Mouse (Mus musculus): ENCODE measurements around the gene Gna15. TPM values are rescaled to one million over a fixed set of nuclear protein-coding genes. Genes with fewer than 3 reads are reported as not detected.

Gna15 gene
- 0.89 and 1.00 TPM in 2 replicates for polyA plus RNA-seq (2015; fragmentation: Nextera tagmentation; extraction: Ambion mirVana)

- Histone ChIP-seq H3K4me2 (0 out of 2 replicates have a peak within 1 kb of the TSS, but pooled peaks have one; percentile 4), H3K9me3 (replicated peaks) (no peaks in the 10 kb centered on the region), H3K9ac (no peak within 1 kb of the TSS; the same call in 1 of the 2 replicates), H3K27ac (no peak within 1 kb of the TSS), H3K4me1 (peaks cover 12% of the 10 kb centered on the region; the same call in 1 of the 2 replicates), H3K27me3 (0 out of 2 replicates have a peak, but pooled peaks cover 6% of the 10 kb centered on the region), H3K36me3 (peaks cover 5% of the 10 kb centered on the region), H3K4me3 (replicated peaks) (no peak within 1 kb of the TSS)
- WGBS: 21% methylated on average over 9 of the region's 9 CpGs
- no peak for ATAC-seq (replicated peaks; ENCODE audit: low FRiP score)
These were observed at the start of gene Gna15 for GRCm38 (mm10) chr10:81524051-81524605. Gene Gna15 (minus strand): TSS chr10:81524225.

DNA sequence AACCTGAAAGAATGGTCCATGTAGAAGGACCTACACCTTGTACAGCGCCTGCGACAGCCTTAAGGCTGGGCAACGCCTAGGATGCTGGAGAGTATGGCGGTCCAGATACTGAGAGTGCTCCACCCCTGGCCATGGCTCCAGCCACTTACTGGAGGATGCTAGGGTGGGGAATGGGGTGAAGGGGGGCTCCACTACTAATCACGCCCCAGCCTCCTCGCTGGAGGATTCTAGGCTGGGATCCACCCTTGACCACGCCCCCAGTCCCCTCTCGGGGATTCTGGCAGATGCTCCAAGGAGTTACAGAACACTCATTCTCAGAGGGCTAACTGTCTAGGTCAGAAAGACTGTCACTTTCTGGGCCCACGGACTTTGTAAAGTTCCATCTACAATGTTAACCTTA lies 49.0 kb upstream of the Gna15 start:
- peak overlapping the region; percentile 89 for H3K4me2 ChIP-seq
- H3K9ac ChIP-seq: no peak overlapping the region
- H3K4me1 ChIP-seq: peaks cover 87% of the 10 kb centered on the region
- H3K27me3 ChIP-seq: peaks cover 41% of the 10 kb centered on the region
- WGBS: 21% methylated on average over 9 of the region's 9 CpGs
- H3K36me3 ChIP-seq: no peaks in the 10 kb centered on the region
- ATAC-seq (replicated peaks; ENCODE audit: low FRiP score): no peak
- no peaks in the 10 kb centered on the region for H3K9me3 ChIP-seq (replicated peaks)
- H3K4me3 ChIP-seq (replicated peaks): no peak overlapping the region
- peak overlapping the region; percentile 90 for H3K27ac ChIP-seq

GRCm38 (mm10) chr10:81572133-81572671 lies 48.2 kb upstream of the Gna15 start:
- H3K36me3 ChIP-seq: peaks cover 3% of the 10 kb centered on the region; the same call in 1 of the 2 replicates
- WGBS: 6% methylated on average over 9 of the region's 9 CpGs
- H3K9me3 ChIP-seq (replicated peaks): no peaks in the 10 kb centered on the region
- H3K27ac ChIP-seq: peak overlapping the region; percentile 90
- peak overlapping the region; percentile 89 for H3K4me2 ChIP-seq
- H3K4me1 ChIP-seq: peaks cover 91% of the 10 kb centered on the region
- peak; percentile 9; the same call in 1 of the 2 replicates for ATAC-seq (replicated peaks; ENCODE audit: low FRiP score)
- H3K4me3 ChIP-seq (replicated peaks): peak overlapping the region; percentile 52
- H3K9ac ChIP-seq: peak overlapping the region; percentile 24; the same call in 1 of the 2 replicates
- H3K27me3 ChIP-seq: peaks cover 37% of the 10 kb centered on the region

DNA sequence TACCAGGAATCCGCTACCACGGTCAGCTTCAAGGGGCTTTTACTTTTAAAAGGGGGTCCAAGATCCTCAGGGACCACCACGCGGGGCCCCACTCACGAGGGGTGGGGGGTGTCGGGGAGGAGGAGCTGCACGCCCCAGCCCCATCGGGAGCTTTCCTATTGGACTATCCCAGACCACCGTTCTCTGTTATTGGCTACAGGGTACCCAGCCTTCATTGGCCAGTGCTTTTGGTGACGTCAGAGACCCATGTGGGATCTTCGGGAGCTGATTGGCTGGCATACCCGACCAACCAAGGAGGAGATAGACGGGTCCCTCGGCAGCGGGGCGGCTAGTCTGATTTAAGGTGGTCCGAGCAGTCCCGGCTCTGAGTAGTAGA lies 47.5 kb upstream of the Gna15 start:
- peak; percentile 88 for ATAC-seq (replicated peaks; ENCODE audit: low FRiP score)
- under 1% methylated on average over 18 of the region's 18 CpGs for WGBS
- H3K4me2 ChIP-seq: peak overlapping the region; percentile 89
- H3K4me3 ChIP-seq (replicated peaks): peak overlapping the region; percentile 52
- no peaks in the 10 kb centered on the region for H3K9me3 ChIP-seq (replicated peaks)
- H3K9ac ChIP-seq: peak overlapping the region; percentile 24
- H3K27ac ChIP-seq: peak overlapping the region; percentile 94
- H3K4me1 ChIP-seq: peaks cover 92% of the 10 kb centered on the region
- peaks cover 7% of the 10 kb centered on the region for H3K36me3 ChIP-seq
- H3K27me3 ChIP-seq: peaks cover 31% of the 10 kb centered on the region

DNA sequence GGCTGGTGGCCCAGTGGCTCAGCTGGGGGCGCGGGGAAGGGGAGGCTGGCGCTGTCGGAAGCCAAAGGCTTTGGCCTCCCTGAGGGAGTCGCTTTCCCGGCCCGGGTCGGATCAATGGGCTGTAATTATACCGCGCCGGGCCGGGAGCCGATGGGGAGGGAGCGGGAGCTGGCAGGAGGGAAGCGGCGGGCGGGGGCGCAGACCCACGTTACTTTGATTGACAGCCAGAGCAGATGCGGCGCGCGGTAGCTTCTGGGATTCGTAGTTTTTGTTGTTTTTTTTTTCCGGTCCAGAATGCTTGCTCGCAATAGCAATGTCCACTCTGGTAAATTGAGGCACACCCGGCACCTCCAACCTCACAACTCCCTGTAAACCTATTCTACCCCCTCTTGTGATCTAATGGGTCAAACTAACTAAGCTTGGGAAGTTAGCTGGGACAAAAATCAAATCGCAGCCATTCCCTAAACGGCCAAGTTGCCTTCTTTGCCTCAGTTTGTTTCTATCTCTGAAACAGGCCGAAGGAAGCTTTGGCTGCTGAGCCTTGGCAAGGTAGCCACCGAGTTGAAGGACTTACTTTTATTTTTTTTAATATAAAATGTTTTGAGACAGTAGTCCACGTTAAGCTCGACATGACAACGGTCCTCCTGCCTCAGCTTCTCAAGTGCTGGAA lies 46.9 kb upstream of the Gna15 start:
- Histone ChIP-seq H3K36me3 (peaks cover 12% of the 10 kb centered on the region), H3K9ac (peak overlapping the region; percentile 4; the same call in 1 of the 2 replicates), H3K4me1 (peaks cover 89% of the 10 kb centered on the region), H3K27me3 (peaks cover 26% of the 10 kb centered on the region), H3K9me3 (replicated peaks) (no peaks in the 10 kb centered on the region), H3K4me3 (replicated peaks) (peak overlapping the region; percentile 52), H3K27ac (peak overlapping the region; percentile 94), H3K4me2 (peak overlapping the region; percentile 89)
- ATAC-seq (replicated peaks; ENCODE audit: low FRiP score): peak; percentile 58
- WGBS: under 1% methylated on average over 33 of the region's 34 CpGs

DNA sequence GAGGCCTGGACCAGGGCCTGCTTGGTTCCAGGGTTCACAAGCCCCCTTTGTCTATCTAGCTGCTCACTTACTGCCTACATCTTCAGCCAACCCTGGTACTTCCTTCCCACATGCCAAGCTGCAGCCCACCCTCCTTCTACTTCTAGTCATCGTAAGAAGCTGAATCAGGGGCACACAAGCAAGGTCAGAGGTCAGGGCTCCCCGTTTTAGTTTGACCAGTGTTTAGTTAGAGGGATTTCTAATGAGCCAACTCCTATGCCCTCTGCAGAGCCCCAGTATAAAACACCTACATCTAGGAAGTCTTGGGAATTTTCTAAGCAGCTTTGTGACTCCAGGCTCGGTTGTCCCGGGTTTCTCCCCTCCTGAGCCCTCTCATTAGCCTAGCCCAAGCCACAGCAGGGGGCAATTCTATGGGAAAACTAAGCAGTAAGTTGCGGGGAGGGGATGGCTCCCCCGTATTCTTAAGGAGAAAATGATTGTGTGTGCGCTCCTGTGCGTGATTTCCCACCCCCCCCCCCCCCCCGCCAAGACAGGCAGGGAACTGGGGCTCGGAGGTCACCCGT lies 46.3 kb upstream of the Gna15 start:
- H3K36me3 ChIP-seq: peaks cover 19% of the 10 kb centered on the region
- peaks cover 89% of the 10 kb centered on the region for H3K4me1 ChIP-seq
- peak overlapping the region; percentile 89 for H3K4me2 ChIP-seq
- no peak for ATAC-seq (replicated peaks; ENCODE audit: low FRiP score)
- H3K9ac ChIP-seq: peak overlapping the region; percentile 4; the same call in 1 of the 2 replicates
- H3K4me3 ChIP-seq (replicated peaks): peak overlapping the region; percentile 52
- H3K27me3 ChIP-seq: peaks cover 23% of the 10 kb centered on the region
- peak overlapping the region; percentile 94 for H3K27ac ChIP-seq
- H3K9me3 ChIP-seq (replicated peaks): no peaks in the 10 kb centered on the region
- WGBS: under 1% methylated on average over 8 of the region's 11 CpGs

DNA sequence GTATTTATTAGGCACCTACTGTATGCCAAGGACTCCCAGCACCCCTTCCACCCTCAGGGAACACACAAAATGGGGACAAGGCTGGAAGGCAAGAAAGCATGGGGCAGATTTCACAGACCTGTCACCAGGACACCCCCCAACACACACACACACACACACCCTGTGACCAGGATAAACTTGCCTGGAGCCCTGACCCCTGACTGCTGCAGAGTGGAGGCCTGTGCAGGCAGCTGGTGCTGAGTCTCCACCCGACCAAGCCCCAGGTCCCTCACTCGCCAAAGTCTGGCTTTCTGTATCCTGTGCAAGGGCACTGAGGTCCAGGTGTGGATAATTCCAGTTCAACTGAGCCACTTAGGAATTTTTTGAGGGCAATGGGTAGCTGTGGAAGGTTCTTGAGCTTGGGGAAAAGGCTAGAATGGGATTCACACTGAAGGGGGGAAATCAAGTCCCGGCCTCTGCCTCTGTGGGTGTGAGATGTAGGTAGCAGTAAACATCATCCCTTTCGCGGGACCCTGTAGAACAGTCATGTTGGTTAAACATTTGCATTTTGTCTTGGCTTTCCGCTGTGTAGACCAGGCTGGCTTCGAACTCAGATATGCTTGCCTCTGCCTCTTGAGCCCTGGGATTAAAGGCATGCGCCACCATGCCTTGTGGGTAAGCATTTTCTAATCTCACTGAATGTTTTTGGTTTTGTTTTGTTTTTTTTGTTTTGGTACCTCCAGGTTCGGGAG lies 45.6 kb upstream of the Gna15 start:
- WGBS: 52% methylated on average over 9 of the region's 9 CpGs
- 0 out of 2 replicates have a peak overlapping the region, but pooled peaks have one; percentile 4 for H3K9ac ChIP-seq
- no peaks in the 10 kb centered on the region for H3K9me3 ChIP-seq (replicated peaks)
- H3K4me1 ChIP-seq: peaks cover 89% of the 10 kb centered on the region
- peaks cover 25% of the 10 kb centered on the region for H3K36me3 ChIP-seq
- peaks cover 23% of the 10 kb centered on the region for H3K27me3 ChIP-seq
- peak overlapping the region; percentile 89 for H3K4me2 ChIP-seq
- peak overlapping the region; percentile 94 for H3K27ac ChIP-seq
- no peak overlapping the region for H3K4me3 ChIP-seq (replicated peaks)
- no peak for ATAC-seq (replicated peaks; ENCODE audit: low FRiP score)

DNA sequence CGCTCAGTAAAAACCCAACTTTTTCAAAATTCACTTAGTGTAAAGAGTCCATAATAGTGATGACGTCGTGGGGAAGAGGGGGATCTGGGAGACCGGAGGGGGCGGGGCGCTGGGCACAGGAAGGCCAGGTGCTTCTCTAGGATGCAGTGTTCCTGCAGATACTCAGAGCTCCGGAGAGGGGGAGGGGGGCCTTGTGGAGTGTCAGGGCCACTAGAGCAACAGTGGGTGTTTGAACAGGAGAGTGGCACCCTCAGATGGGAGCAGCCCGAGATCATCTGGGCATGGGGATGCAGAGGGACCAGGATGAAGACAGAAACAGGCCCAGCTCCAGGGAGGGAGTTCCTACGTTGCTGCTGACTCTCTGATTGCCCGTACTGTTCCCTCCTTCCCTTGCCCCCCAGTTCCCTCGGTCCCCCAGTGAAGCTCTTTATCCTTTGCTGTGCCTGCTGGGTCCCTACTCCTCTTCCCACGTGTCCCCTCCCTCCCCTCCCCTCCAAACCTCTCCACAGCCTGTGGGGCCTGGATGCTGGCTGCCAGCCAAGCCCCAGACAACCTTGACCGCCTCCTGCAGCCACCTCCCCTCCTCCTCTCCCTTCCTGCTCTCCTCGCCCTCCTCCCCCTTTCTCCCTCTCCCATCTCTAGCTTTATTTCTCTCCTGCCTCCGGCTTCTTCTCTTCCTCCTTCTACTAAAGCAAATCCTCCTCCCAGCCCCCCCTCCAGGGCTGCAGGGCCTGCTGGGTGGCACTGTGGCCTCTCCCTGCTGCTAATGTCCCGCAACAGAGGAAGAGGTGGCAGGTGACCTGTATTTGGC lies 44.6 kb upstream of the Gna15 start:
- Histone ChIP-seq H3K27ac (peak overlapping the region; percentile 94), H3K27me3 (peaks cover 13% of the 10 kb centered on the region), H3K4me3 (replicated peaks) (peak overlapping the region; percentile 17; the same call in 1 of the 2 replicates), H3K4me1 (peaks cover 89% of the 10 kb centered on the region), H3K36me3 (peaks cover 33% of the 10 kb centered on the region), H3K4me2 (peak overlapping the region; percentile 51), H3K9ac (no peak overlapping the region), H3K9me3 (replicated peaks) (no peaks in the 10 kb centered on the region)
- ATAC-seq (replicated peaks; ENCODE audit: low FRiP score): peak; percentile 23
- WGBS: 9% methylated on average over 15 of the region's 16 CpGs

GRCm38 (mm10) chr10:81565257-81566228 lies 41.5 kb upstream of the Gna15 start:
- Histone ChIP-seq H3K27ac (no peak overlapping the region; the same call in 1 of the 2 replicates), H3K9ac (no peak overlapping the region), H3K4me1 (peaks cover 95% of the 10 kb centered on the region), H3K9me3 (replicated peaks) (no peaks in the 10 kb centered on the region), H3K4me3 (replicated peaks) (no peak overlapping the region), H3K36me3 (peaks cover 53% of the 10 kb centered on the region), H3K4me2 (no peak overlapping the region), H3K27me3 (no peaks in the 10 kb centered on the region)
- WGBS: 57% methylated on average over 20 of the region's 20 CpGs
- ATAC-seq (replicated peaks; ENCODE audit: low FRiP score): no peak

DNA sequence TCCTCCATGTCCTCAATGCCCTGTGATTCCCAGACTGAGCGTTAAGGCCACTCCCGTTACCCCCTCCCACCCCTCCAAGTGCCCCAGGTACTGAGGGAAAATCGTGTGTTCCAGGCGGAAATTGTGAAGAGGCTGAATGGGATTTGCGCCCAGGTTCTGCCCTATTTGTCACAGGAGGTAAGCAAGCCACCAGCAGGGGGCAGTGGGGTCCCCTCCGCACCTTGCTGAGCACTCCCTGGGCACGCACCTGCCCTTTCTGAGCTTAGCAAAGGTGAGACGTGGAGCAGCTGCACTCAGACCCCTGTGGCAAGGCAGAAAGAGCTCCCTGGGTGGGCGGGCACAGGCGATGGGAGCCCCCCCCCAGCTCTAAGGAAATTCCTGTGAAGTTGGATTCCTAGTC lies 40.7 kb upstream of the Gna15 start:
- no peak for ATAC-seq (replicated peaks; ENCODE audit: low FRiP score)
- Histone ChIP-seq H3K9me3 (replicated peaks) (no peaks in the 10 kb centered on the region), H3K27ac (peak overlapping the region; percentile 83), H3K9ac (0 out of 2 replicates have a peak overlapping the region, but pooled peaks have one; percentile 40), H3K27me3 (no peaks in the 10 kb centered on the region), H3K4me1 (peaks cover 91% of the 10 kb centered on the region), H3K36me3 (peaks cover 53% of the 10 kb centered on the region), H3K4me2 (peak overlapping the region; percentile 59), H3K4me3 (replicated peaks) (no peak overlapping the region)
- 31% methylated on average over 10 of the region's 10 CpGs for WGBS

Measured in kidney, embryonic 15.5 days (tissue).